Mouse (Mus musculus): ENCODE results near the gene Gm10322.

The Gm10322 gene

GRCm38 (mm10) chr10:59615981-59616520, at the start of gene Gm10322:
Gene Gm10322, plus strand, starts transcription at chr10:59616063.
- peak; percentile 71 for DNase-seq (ENCODE audit: low spot score)

DNA sequence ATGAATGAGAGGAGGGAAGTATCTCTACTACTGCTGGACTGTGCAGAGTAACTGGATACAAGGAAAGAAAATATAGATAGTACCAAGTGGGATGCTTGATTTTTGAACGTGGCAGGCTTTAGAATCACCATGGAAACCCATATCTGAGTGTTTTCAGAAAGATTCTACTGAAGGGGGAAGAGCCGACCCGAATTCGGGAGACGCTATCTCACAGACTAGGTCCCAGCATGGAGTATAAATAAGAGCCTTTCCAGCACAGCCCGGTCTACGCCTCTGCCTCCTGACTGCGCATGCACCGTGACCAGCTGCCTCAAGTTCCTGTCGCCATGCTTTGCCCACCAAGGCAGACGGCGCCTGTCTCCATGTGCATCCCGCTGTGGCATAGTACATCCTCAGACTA, 48.9 kb upstream of the Gm10322 start:
- no peak for DNase-seq (ENCODE audit: low spot score)

GRCm38 (mm10) chr10:59568665-59569480, 47.0 kb upstream of the Gm10322 start:
- no peak for DNase-seq (ENCODE audit: low spot score)

GRCm38 (mm10) chr10:59569481-59569869, 46.4 kb upstream of the Gm10322 start:
- no peak for DNase-seq (ENCODE audit: low spot score)

DNA sequence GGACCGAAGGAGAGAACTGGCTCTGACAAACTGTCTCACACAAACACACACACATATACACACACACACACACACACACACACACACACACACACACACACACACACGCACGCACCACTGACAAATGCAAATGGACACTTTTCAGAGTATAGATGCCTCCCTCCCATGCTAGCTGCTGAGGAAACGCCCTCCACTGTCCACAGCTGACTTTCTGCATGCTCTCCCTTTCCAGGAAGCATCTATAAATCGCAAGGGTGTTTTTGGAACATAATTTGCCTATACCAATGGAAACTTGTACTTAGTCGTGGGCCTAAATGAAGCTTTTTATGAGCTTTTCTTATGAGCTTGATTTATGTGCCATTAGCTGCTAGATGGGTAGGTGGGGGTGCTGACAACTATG, 45.5 kb upstream of the Gm10322 start:
- DNase-seq (ENCODE audit: low spot score): no peak

GRCm38 (mm10) chr10:59570780-59571179, 45.1 kb upstream of the Gm10322 start:
- no peak for DNase-seq (ENCODE audit: low spot score)

- no peak for DNase-seq (ENCODE audit: low spot score)
These were observed 44.6 kb upstream of the Gm10322 start for GRCm38 (mm10) chr10:59571273-59571672.

- DNase-seq (ENCODE audit: low spot score): no peak
These were observed 43.9 kb upstream of the Gm10322 start for GRCm38 (mm10) chr10:59571964-59572363.

DNA sequence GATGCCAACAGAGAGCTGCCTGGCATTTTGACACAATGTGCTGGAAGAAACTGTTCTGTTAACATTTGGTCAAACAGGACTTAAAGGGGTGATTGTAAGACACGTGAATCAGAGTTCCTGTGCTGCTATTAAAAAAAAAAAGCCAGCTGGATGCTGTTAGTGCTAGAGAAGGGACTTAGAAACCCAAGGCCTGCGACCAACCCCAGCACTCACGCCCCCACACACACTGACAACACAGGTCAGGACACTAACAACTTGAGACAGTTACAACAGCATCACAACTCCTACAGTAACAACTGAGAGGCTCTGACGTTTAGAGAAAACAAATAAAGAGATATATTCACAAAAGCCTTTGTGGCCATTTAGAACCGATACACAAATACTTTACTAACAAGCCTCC, 39.6 kb upstream of the Gm10322 start:
- DNase-seq (ENCODE audit: low spot score): no peak

- DNase-seq (ENCODE audit: low spot score): peak; percentile 22
These were observed 37.7 kb upstream of the Gm10322 start for GRCm38 (mm10) chr10:59577871-59578801.

DNA sequence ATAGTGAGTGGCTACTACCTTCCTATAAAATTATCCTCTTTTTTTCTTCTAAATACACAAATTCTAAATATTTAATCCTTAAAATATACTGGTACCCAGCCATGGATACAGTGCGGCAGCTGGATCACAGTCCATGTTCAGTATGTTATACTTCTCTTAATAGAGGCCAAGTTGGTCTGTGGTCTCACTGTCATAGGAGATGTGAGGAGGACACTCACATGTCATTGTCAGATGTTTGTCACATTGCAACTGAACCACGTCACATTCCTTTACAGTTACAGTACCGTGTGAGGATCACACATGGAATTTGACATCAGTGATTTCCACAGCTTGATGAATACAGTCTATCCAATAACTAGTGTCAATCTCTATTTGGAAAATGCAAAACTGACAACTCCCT, 36.2 kb upstream of the Gm10322 start:
- no peak for DNase-seq (ENCODE audit: low spot score)

GRCm38 (mm10) chr10:59580593-59581149, 35.2 kb upstream of the Gm10322 start:
- DNase-seq (ENCODE audit: low spot score): no peak

DNA sequence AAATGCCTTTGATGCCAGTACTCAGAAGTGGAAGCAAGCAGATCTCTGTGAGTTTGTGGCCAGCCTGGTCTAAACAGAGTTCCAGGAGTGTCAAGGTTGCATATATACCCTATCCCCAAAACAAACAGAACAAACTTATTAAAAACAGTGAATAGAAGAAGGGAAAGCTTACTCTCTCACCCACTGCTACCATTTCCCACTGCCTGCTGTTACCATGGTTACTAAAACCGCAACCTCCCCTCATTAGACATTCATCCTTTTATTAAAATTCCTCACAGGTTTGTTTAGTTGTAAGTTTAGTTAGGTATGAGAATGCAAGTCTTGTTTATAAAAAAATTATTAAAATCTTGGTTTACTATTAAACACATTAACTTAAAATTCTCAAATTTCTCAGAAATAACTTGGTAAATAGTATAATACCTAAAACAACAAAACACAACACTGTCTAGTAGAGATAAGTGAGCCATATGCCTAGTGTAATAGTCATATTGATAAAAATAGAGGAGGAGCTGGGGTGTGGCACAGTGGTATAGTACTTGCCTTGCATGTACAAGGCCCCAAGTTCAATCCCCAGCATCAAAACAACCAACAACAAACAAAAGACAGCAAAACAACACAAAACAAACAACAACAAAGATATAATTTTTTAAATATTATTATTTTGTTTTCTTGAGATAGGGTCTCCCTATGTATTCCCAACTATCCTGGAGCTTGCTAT, 33.9 kb upstream of the Gm10322 start:
- no peak for DNase-seq (ENCODE audit: low spot score)

DNA sequence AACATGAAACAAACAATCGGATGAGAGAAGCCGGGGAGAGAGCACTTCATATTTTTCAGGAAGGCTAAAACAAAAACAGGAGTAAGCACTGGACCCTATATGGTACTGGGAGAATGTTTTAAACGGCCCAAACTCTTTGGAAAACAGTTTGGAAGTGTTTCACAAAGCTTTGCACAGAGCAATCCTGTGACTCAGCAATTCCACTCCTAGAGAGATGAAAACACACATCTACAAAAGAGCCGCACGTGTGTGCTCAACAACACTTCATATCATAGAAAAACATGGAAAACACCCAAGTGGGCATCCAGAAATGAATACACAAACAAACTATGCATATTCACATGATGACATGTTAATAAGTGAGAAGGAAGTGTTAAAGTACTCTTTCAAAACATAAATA, 30.2 kb upstream of the Gm10322 start:
- no peak for DNase-seq (ENCODE audit: low spot score)

DNA sequence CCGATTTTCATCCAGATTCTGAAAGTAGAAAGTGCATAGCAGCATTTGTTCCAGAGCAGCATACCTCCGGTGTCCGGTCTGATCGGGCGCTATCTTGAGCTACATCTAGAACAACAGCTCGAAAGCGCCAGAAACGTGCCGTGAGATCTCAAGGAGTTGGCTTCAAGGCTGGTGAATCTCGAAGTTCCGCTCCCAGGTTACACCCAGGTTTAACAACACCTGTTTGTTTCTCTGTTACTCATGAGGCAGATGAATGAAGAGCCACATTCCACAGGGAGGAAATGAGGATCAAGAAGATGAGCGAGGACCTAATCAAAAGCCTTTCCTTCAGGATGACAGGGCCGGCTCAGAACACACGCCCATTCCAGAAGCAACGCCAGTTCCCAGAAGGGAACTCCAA, 29.0 kb upstream of the Gm10322 start:
- no peak for DNase-seq (ENCODE audit: low spot score)

GRCm38 (mm10) chr10:59588135-59588534, 27.7 kb upstream of the Gm10322 start:
- no peak for DNase-seq (ENCODE audit: low spot score)

- DNase-seq (ENCODE audit: low spot score): no peak
These were observed 26.4 kb upstream of the Gm10322 start for GRCm38 (mm10) chr10:59589420-59589819.

GRCm38 (mm10) chr10:59589856-59590255, 26.0 kb upstream of the Gm10322 start:
- DNase-seq (ENCODE audit: low spot score): no peak

GRCm38 (mm10) chr10:59590606-59591005, 25.3 kb upstream of the Gm10322 start:
- DNase-seq (ENCODE audit: low spot score): no peak

DNA sequence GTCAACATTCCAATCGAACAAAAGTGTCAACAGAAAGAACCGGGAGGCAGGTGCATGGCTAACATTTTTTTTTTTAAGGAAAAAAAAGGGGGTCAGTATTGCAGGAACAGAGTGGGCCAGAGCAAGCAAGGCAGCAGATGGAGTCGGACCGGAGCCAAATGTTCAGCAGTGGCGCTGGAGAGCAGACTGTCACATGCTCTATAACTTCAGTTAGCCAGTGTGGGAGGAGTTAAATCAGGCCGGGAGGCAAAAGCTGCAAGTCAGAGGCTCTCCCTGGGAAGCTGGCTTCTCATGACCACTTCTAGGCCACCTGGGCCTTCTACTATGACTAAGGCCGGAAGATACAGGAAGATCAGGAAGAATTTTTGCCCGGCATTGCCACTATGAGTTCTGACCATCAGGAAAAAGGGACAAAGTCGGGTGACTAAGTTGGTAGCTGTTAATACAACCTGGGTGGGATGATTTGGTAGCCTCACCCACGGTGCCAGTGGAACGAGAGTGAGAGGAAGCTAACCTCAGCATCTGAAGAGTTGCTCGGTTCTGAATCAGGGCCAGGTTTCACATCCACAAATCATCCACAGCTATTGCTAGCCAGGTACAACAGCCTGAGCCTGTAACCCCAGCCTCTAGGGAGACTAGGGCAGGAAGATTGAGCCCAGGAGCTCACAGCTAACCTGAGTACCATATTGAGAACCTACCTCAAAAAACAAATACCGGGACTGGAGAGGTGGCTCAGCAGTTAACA, 21.9 kb upstream of the Gm10322 start:
- DNase-seq (ENCODE audit: low spot score): no peak

- DNase-seq (ENCODE audit: low spot score): no peak
These were observed 15.3 kb upstream of the Gm10322 start for GRCm38 (mm10) chr10:59600516-59600915.
